Mouse (Mus musculus): ENCODE measurements around the gene Zfp750.

The Zfp750 gene

GRCm38 (mm10) chr11:121519131-121519530 lies at the start of gene Zfp750:
Gene Zfp750, minus strand, starts transcription at chr11:121519333.
- no peak for DNase-seq (ENCODE audit: low spot score)

GRCm38 (mm10) chr11:121564265-121564664 lies 45.1 kb upstream of the Zfp750 start:
- no peak for DNase-seq (ENCODE audit: low spot score)

- no peak for DNase-seq (ENCODE audit: low spot score)
Observed at GRCm38 (mm10) chr11:121563312-121563711, 44.2 kb upstream of the Zfp750 start.

GRCm38 (mm10) chr11:121560294-121560663 lies 41.1 kb upstream of the Zfp750 start:
- no peak for DNase-seq (ENCODE audit: low spot score)

- DNase-seq (ENCODE audit: low spot score): no peak
Observed at GRCm38 (mm10) chr11:121559527-121560293, 40.6 kb upstream of the Zfp750 start.

DNA sequence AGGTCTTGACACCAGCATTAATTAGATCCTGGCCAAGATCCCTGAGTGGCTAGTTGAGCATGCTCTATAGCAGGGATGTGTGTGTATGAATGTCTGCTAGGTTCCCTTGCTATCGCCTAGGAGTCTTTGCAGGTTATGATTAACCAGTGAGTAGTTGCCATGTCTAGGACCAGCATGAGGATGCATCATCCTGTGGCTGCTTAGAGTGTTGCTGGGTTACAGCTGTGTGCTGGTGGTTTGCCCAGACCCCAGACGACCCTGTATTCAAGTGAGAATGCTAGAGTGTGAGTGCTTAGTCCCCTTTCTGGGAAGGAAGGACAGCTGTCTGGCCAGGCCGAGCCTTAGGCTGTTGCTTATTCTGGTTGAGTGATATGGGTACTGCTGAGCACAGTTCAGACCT lies 39.4 kb upstream of the Zfp750 start:
- DNase-seq (ENCODE audit: low spot score): no peak

GRCm38 (mm10) chr11:121557946-121558345 lies 38.8 kb upstream of the Zfp750 start:
- no peak for DNase-seq (ENCODE audit: low spot score)

GRCm38 (mm10) chr11:121556727-121557126 lies 37.6 kb upstream of the Zfp750 start:
- no peak for DNase-seq (ENCODE audit: low spot score)

- no peak for DNase-seq (ENCODE audit: low spot score)
Observed at GRCm38 (mm10) chr11:121553458-121553857, 34.3 kb upstream of the Zfp750 start.

DNA sequence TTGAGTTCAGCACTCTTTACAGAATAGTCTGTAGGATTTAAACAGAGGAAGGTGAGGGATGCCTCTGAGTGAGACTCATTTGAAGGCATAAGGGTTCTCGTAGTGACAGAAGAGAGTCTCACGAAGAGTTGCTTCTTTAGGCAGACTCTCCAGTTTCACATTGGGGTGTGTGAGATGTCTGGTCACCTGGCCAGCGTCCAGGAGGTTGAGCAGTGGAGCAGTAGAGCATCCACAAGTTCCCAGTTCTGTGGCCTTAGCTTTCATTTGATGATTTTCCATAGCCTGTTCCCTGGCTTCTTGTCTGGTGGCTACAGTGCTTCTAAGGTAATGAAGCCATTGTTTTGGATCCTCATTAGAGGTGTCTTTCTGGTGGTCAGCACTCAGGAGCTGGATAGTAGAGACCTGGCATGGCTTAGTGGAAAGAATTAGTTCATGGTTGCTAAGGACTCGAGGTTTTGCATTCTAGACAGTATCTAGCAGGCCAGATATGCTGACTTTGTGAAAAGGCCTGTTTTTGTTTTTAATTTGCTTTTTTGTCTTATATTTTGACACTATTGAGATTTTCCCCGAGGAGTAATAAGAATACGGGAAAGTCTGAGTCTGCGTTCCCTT lies 33.8 kb upstream of the Zfp750 start:
- no peak for DNase-seq (ENCODE audit: low spot score)

GRCm38 (mm10) chr11:121552167-121552566 lies 33.0 kb upstream of the Zfp750 start:
- DNase-seq (ENCODE audit: low spot score): no peak

- no peak for DNase-seq (ENCODE audit: low spot score)
Observed at GRCm38 (mm10) chr11:121551206-121551799, 32.2 kb upstream of the Zfp750 start.

DNA sequence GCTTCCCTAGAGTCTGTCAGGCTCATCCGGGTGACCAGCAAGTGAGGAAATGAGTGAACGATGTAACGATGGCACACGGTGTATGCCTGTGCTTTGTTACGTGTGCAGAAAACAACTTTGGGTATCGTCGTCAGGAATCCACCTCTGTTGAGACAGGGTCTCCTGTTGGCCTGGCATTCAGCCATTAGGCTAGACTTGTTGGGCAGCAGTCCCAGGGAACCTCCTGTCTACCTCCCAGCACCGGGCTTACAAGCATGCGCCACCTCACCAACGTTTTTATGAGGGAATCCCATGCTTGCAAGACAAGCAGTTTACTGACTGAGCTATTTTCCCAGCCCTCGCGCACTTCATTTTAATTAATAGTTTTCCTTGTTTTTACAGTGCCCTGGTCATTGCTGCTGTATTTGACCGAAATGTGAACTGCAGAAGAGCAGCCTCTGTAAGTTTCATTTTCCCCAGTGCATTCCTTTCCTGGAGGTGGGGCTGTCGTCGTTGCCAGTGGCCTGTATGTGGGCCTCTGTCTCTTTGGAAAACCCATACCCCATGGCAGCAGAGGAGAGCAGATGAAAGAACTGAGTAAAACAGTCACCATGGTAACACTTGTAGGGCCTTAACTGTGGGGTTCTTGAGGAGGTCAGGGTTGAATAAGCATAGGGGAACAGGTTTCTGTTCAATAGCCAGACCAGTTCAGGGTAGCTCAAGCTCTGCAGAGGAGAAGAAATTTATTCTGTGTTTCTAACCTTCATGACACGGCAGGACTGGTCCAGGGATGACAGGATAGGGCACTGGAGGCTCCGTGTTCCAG lies 30.9 kb upstream of the Zfp750 start:
- no peak for DNase-seq (ENCODE audit: low spot score)

- DNase-seq (ENCODE audit: low spot score): no peak
Observed at GRCm38 (mm10) chr11:121548996-121549842, 30.1 kb upstream of the Zfp750 start.

DNA sequence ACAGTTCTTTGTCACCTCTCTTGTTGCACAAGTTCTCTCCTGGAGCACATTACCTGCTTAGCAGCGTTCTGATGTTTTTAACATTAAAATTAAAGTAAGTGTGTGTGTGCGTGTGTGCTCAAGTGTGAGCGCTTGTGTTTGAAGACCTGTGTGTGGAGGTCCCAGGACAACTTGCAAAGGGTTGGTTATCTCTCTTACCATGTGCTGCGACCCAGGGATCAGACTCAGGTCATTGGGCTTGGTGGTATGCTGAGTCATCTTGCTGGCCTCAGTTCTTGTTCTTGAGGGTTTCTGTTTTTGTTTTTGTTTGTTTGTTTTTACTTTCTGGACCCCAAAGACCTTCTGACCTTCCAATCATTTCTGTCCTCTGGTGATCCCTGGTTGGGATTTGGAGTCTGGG lies 28.8 kb upstream of the Zfp750 start:
- no peak for DNase-seq (ENCODE audit: low spot score)

- DNase-seq (ENCODE audit: low spot score): no peak
Observed at GRCm38 (mm10) chr11:121547234-121547633, 28.1 kb upstream of the Zfp750 start.

- DNase-seq (ENCODE audit: low spot score): no peak
Observed at GRCm38 (mm10) chr11:121545398-121546034, 26.4 kb upstream of the Zfp750 start.

- no peak for DNase-seq (ENCODE audit: low spot score)
Observed at GRCm38 (mm10) chr11:121544755-121545397, 25.7 kb upstream of the Zfp750 start.

DNA sequence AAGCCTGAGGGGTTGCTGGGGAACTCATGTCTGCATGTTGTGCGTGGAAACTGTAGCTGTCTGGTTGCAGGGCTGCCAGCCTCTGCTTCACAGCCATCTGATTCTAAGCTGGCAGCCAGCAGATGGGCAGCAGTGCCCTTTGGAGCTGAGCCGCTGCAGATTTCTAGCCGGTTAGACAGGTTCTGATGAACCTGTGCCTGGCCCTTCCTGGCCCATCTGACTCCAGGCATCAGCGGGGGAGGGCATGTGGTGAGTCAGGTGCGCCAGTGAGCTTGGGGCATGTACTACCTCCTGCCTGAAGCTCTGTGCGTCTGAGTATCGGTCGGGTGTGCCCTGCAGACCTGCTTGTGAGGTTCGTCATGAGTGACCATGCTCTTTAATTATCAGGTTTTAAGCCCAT lies 24.8 kb upstream of the Zfp750 start:
- DNase-seq (ENCODE audit: low spot score): no peak

DNA sequence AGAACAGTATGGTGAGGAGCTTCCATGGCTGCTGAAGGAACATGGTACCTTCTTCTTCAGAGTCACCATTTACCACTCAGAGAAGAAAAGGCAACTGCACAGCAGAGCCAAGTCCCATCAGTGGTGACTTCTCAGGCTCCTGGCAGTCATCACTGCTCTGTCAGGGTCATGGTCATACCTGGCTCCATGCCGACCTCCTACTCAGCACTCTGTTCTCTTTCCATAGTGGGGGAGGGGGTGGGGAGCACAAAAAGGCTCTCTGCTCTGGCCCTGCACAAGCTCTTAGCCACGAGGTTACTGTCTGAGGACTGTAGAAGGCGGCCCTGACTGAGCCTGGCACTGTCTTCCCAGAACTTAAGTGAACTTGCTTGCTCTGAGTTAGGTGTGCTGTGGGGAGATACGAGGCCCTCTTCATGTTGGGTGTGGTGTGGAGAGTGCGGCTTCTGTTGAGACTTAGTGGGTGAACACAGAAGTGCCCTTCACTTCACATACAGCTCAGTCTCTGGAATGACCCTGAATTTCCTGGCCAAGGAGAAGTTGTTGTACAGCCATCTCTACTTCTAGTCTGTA lies 24.2 kb upstream of the Zfp750 start:
- DNase-seq (ENCODE audit: low spot score): no peak

Data from layer of hippocampus, adult 9-10 months (tissue).